Mouse (Mus musculus): Measurements from ENCODE around the gene Gm21970. TPM values are rescaled to one million over a fixed set of nuclear protein-coding genes. Genes with fewer than 3 reads are reported as not detected.

The Gm21970 gene
- polyA plus RNA-seq, 1 experiment from 2014 or later = not detected

Other genes with a start within 250 kb of the Gm21970 start
- 6.5 and 8.3 TPM in 2 replicates for gene Olig2, start 166.3 kb upstream of the Gm21970 start, polyA plus RNA-seq (2014; fragmentation: Nextera tagmentation; extraction: Ambion mirVana)
- gene Olig1, start 121.9 kb upstream of the Gm21970 start, polyA plus RNA-seq (2014; fragmentation: Nextera tagmentation; extraction: Ambion mirVana) = 49.3 and 62.2 TPM in 2 replicates
- 33.8 and 40.6 TPM in 2 replicates for gene Ifnar2, start 18.9 kb upstream of the Gm21970 start, polyA plus RNA-seq (2014; fragmentation: Nextera tagmentation; extraction: Ambion mirVana)
- gene Il10rb, start 14.4 kb downstream of the Gm21970 start, polyA plus RNA-seq (2014; fragmentation: Nextera tagmentation; extraction: Ambion mirVana) = 7.1 and 13.7 TPM in 2 replicates
- gene Ifnar1, start 93.5 kb downstream of the Gm21970 start, polyA plus RNA-seq (2014; fragmentation: Nextera tagmentation; extraction: Ambion mirVana) = 48.3 and 52.6 TPM in 2 replicates
- gene Ifngr2, start 155.4 kb downstream of the Gm21970 start, polyA plus RNA-seq (2014; fragmentation: Nextera tagmentation; extraction: Ambion mirVana) = 99.9 and 102 TPM in 2 replicates
- gene Tmem50b, start 206.1 kb downstream of the Gm21970 start, polyA plus RNA-seq (2014; fragmentation: Nextera tagmentation; extraction: Ambion mirVana) = 113 and 118 TPM in 2 replicates
- 5.2 and 6.2 TPM in 2 replicates for gene Dnajc28, start 227.3 kb downstream of the Gm21970 start, polyA plus RNA-seq (2014; fragmentation: Nextera tagmentation; extraction: Ambion mirVana)